Mouse (Mus musculus) ZHBTc4 (cell line): ENCODE data around the gene St6galnac1.
A peak's percentile ranks its signal among the peaks of the same experiment; 100 is the strongest.

Source experiments
- DNase-seq: peaks from one replicate; pipeline ENCODE4 v3.0.0-alpha.2; 2011; ENCODE audit warnings: low read depth, low spot score

St6galnac1 gene

DNA sequence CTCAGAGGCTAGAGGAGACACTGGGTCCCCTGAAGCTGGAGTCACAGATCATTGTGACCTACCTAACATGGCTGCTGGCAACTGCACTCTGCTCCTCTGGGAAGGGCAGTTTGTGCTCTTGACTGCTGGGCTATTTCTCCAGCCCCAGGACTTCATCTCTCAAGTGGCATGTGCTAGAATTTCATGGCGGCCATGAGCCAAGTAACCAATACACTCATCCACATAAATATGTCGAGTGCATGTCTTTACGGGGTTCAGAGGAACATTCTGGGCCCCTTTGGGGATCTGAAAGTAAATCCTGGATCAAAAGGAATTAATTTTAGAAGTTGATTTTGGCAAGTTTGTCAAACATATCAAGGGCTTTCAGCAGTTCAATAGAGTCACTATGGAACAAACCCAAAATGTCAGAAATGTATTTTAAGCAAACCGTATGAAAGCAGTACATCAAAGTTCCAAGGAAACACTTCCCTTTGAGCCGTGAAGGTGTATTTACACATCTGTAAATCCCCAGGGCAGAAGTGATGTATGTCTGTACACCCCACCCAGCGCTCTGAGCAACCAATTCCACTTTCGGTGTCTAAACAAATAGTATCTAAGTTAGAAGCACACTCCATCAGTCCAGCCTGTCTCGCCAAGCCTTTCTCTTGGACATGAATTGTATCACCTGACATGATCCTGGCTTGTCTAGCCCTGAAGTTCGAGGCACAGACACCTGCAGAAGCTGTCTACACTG lies 45.9 kb downstream of the St6galnac1 start:
- no peak for DNase-seq

DNA sequence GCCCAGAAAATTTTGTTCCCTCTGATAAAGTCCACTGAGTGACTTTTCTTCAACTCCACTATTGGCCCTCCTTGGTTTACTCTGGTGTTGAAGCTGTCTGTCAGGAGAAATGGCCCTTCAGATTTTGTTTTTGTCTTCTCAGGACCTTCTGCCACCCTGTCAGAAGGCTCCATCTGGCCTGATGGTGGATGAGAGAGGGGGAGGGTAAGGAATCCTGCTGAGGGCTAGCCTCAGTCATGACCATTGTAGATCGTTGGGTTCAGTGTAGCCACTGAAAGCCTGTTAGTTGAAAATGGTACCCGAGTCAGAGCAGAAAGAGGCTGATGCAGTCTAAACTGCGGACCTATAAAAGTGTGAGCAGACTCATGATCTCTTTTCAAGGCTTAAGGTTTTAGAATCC lies 49.2 kb downstream of the St6galnac1 start:
- DNase-seq: no peak

DNA sequence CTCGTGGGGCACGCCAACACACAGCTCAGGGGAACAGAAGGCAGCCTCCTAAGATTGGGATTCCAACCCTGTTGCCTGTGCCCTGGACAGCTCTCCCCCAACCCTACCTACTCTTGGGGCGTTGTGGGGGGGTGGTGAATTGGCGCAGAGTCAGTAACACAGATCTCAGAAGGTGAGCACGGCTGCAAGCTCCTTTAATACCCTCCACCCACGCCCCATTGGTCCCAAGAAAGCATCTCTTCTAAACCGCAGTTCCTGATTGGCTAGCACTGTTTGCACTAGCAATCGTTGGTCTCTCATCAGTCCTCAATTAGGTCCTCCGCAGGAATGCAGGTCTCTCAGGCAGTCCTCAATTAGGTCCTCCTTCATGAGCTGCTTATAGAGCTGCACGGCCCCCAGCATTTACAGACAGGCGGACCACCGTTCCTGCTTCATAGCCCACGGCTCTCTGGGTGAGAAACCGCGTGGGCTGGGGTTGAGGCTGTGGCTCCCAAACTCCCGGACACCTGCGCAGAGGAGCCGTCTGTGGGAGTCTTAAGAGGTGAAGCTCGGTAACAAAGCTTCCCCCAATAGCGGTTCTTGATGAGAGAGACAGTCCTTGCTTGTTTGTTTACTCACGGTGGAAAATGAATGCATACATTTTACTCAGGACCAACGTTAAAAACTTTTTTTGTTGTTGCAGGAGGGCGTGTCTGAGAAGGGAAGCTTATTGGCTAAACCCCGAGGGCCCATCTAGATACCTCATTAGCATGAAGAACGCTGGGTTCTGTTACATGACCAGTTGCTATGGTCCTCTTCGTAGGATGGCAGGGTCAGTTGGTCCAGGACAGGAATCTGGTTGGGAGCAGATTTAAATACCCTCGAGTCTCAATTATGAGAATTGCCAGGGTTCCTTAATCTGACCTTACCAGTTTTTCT lies 50.0 kb downstream of the St6galnac1 start:
- DNase-seq: peak; percentile 96

GRCm38 (mm10) chr11:116723064-116723463 lies 52.2 kb downstream of the St6galnac1 start:
- DNase-seq: no peak

- peak; percentile 33 for DNase-seq
Observed at GRCm38 (mm10) chr11:116721548-116722271, 53.6 kb downstream of the St6galnac1 start.

DNA sequence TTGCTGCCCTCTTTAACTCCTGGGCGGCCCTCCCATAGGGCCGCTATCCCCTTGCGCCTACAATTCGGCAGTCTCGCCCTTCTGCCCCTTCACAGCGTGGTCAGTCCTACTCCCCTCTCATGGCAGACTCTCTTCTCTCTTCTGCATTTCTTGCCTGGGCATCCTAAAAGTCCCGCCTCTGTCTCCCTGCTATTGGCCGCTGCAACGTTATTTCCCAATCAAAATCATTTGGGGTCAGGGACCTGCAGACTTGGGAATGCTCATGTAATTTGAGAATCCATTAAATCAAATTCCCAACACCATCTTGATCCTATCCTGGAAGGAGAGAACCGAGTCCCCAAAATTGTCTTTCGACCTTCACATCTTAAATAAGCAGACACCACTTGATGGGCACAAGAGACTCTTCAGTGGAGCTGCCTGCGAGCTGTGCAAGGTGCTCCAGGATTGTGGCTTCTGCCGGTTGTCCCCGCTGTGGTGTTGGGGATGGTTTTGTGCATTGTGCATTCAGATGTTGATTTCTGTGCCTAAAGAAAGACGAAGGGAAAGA lies 54.9 kb downstream of the St6galnac1 start:
- DNase-seq: peak; percentile 60
